Mouse (Mus musculus): ENCODE measurements at regions not wholly inside any gene's neighbourhood (a gene's known extent, or its start where the extent isn't known, plus 50 kb on each side); places are given as distances from the start of the nearest gene placed in this dataset.

- H3K9me3 ChIP-seq (ENCODE audit: control insufficient read depth, low read length): no peaks in the 10 kb centered on the region
- no peak for DNase-seq (ENCODE audit: low spot score)
- H3K4me3 ChIP-seq (ENCODE audit: low read depth, low read length): no peak overlapping the region
- 44% methylated on average over 5 of the region's 5 CpGs for WGBS
- no peak overlapping the region for H3K27ac ChIP-seq (ENCODE audit: low read depth)
- H3K27me3 ChIP-seq (replicated peaks; ENCODE audit: control insufficient read depth, insufficient read depth, low read length): no peaks in the 10 kb centered on the region
- no peak overlapping the region for H3K4me2 ChIP-seq (ENCODE audit: low read length)
- ATAC-seq (replicated peaks; ENCODE audit: low FRiP score, low TSS enrichment, low read depth): no peak
- H3K9ac ChIP-seq (ENCODE audit: low read length): no peak overlapping the region
- H3K4me1 ChIP-seq (replicated peaks; ENCODE audit: control insufficient read depth, insufficient read depth, low read length): peaks cover 5% of the 10 kb centered on the region; the same call in 1 of the 2 replicates
- no peaks in the 10 kb centered on the region for H3K36me3 ChIP-seq (ENCODE audit: control insufficient read depth, insufficient read depth, low read length)
These were observed 229.2 kb upstream of the Trib2 start for GRCm38 (mm10) chr12:16045791-16046494.

GRCm38 (mm10) chr12:16043466-16044214, 226.9 kb upstream of the Trib2 start:
- no peak overlapping the region for H3K27ac ChIP-seq (ENCODE audit: low read depth)
- ATAC-seq (replicated peaks; ENCODE audit: low FRiP score, low TSS enrichment, low read depth) (no peak), DNase-seq (ENCODE audit: low spot score) (no peak)
- 83% methylated on average over 8 of the region's 8 CpGs for WGBS
- no peak overlapping the region for H3K4me2 ChIP-seq (ENCODE audit: low read length)
- H3K9ac ChIP-seq (ENCODE audit: low read length): no peak overlapping the region
- peaks cover 5% of the 10 kb centered on the region; the same call in 1 of the 2 replicates for H3K4me1 ChIP-seq (replicated peaks; ENCODE audit: control insufficient read depth, insufficient read depth, low read length)
- no peaks in the 10 kb centered on the region for H3K27me3 ChIP-seq (replicated peaks; ENCODE audit: control insufficient read depth, insufficient read depth, low read length)
- no peaks in the 10 kb centered on the region for H3K9me3 ChIP-seq (ENCODE audit: control insufficient read depth, low read length)
- no peak overlapping the region for H3K4me3 ChIP-seq (ENCODE audit: low read depth, low read length)
- H3K36me3 ChIP-seq (ENCODE audit: control insufficient read depth, insufficient read depth, low read length): no peaks in the 10 kb centered on the region

- Histone ChIP-seq H3K27ac (ENCODE audit: low read depth) (no peak overlapping the region), H3K4me2 (ENCODE audit: low read length) (no peak overlapping the region), H3K27me3 (replicated peaks; ENCODE audit: control insufficient read depth, insufficient read depth, low read length) (no peaks in the 10 kb centered on the region), H3K4me1 (replicated peaks; ENCODE audit: control insufficient read depth, insufficient read depth, low read length) (peaks cover 5% of the 10 kb centered on the region; the same call in 1 of the 2 replicates), H3K4me3 (ENCODE audit: low read depth, low read length) (no peak overlapping the region), H3K9me3 (ENCODE audit: control insufficient read depth, low read length) (no peaks in the 10 kb centered on the region), H3K36me3 (ENCODE audit: control insufficient read depth, insufficient read depth, low read length) (no peaks in the 10 kb centered on the region), H3K9ac (ENCODE audit: low read length) (no peak overlapping the region)
- ATAC-seq (replicated peaks; ENCODE audit: low FRiP score, low TSS enrichment, low read depth) (no peak), DNase-seq (ENCODE audit: low spot score) (no peak)
- 93% methylated on average over 1 of the region's 1 CpGs for WGBS
These were observed 225.6 kb upstream of the Trib2 start for GRCm38 (mm10) chr12:16042362-16042761.

- H3K4me3 ChIP-seq (ENCODE audit: low read depth, low read length): no peak overlapping the region
- H3K27me3 ChIP-seq (replicated peaks; ENCODE audit: control insufficient read depth, insufficient read depth, low read length): no peaks in the 10 kb centered on the region
- ATAC-seq (replicated peaks; ENCODE audit: low FRiP score, low TSS enrichment, low read depth) (no peak), DNase-seq (ENCODE audit: low spot score) (no peak)
- 42% methylated on average over 4 of the region's 4 CpGs for WGBS
- no peaks in the 10 kb centered on the region for H3K4me1 ChIP-seq (replicated peaks; ENCODE audit: control insufficient read depth, insufficient read depth, low read length)
- H3K27ac ChIP-seq (ENCODE audit: low read depth): no peak overlapping the region
- H3K9ac ChIP-seq (ENCODE audit: low read length): no peak overlapping the region
- no peaks in the 10 kb centered on the region for H3K36me3 ChIP-seq (ENCODE audit: control insufficient read depth, insufficient read depth, low read length)
- no peaks in the 10 kb centered on the region for H3K9me3 ChIP-seq (ENCODE audit: control insufficient read depth, low read length)
- no peak overlapping the region for H3K4me2 ChIP-seq (ENCODE audit: low read length)
These were observed 224.4 kb upstream of the Trib2 start for GRCm38 (mm10) chr12:16041129-16041528.

GRCm38 (mm10) chr12:16035551-16035950, 218.8 kb upstream of the Trib2 start:
- 69% methylated on average over 2 of the region's 2 CpGs for WGBS
- H3K4me1 ChIP-seq (replicated peaks; ENCODE audit: control insufficient read depth, insufficient read depth, low read length): no peaks in the 10 kb centered on the region
- H3K27ac ChIP-seq (ENCODE audit: low read depth): no peak overlapping the region

GRCm38 (mm10) chr12:16034691-16035515, 218.2 kb upstream of the Trib2 start:
- no peak overlapping the region for H3K27ac ChIP-seq (ENCODE audit: low read depth)
- ATAC-seq (replicated peaks; ENCODE audit: low FRiP score, low TSS enrichment, low read depth) (no peak), DNase-seq (ENCODE audit: low spot score) (no peak)
- no peaks in the 10 kb centered on the region for H3K27me3 ChIP-seq (replicated peaks; ENCODE audit: control insufficient read depth, insufficient read depth, low read length)
- no peak overlapping the region for H3K4me2 ChIP-seq (ENCODE audit: low read length)
- no peak overlapping the region for H3K4me3 ChIP-seq (ENCODE audit: low read depth, low read length)
- H3K4me1 ChIP-seq (replicated peaks; ENCODE audit: control insufficient read depth, insufficient read depth, low read length): no peaks in the 10 kb centered on the region
- no peaks in the 10 kb centered on the region for H3K9me3 ChIP-seq (ENCODE audit: control insufficient read depth, low read length)
- no peak overlapping the region for H3K9ac ChIP-seq (ENCODE audit: low read length)
- H3K36me3 ChIP-seq (ENCODE audit: control insufficient read depth, insufficient read depth, low read length): no peaks in the 10 kb centered on the region

More at GRCm38 (mm10) chr12:16035551-16035950, 218.8 kb upstream of the Trib2 start:
- Histone ChIP-seq H3K27me3 (replicated peaks; ENCODE audit: control insufficient read depth, insufficient read depth, low read length) (no peaks in the 10 kb centered on the region), H3K9me3 (ENCODE audit: control insufficient read depth, low read length) (no peaks in the 10 kb centered on the region), H3K4me3 (ENCODE audit: low read depth, low read length) (no peak overlapping the region), H3K9ac (ENCODE audit: low read length) (no peak overlapping the region), H3K36me3 (ENCODE audit: control insufficient read depth, insufficient read depth, low read length) (no peaks in the 10 kb centered on the region), H3K4me2 (ENCODE audit: low read length) (no peak overlapping the region)
- no peak for DNase-seq (ENCODE audit: low spot score)
- ATAC-seq (replicated peaks; ENCODE audit: low FRiP score, low TSS enrichment, low read depth): no peak

GRCm38 (mm10) chr12:16026654-16027053, 209.9 kb upstream of the Trib2 start:
- WGBS: 18% methylated on average over 1 of the region's 1 CpGs
- no peak overlapping the region for H3K4me3 ChIP-seq (ENCODE audit: low read depth, low read length)

GRCm38 (mm10) chr12:16023273-16023672, 206.6 kb upstream of the Trib2 start:
- Histone ChIP-seq H3K9me3 (ENCODE audit: control insufficient read depth, low read length) (no peaks in the 10 kb centered on the region), H3K4me2 (ENCODE audit: low read length) (no peak overlapping the region), H3K27ac (ENCODE audit: low read depth) (no peak overlapping the region), H3K36me3 (ENCODE audit: control insufficient read depth, insufficient read depth, low read length) (no peaks in the 10 kb centered on the region), H3K9ac (ENCODE audit: low read length) (no peak overlapping the region), H3K4me1 (replicated peaks; ENCODE audit: control insufficient read depth, insufficient read depth, low read length) (no peaks in the 10 kb centered on the region), H3K27me3 (replicated peaks; ENCODE audit: control insufficient read depth, insufficient read depth, low read length) (no peaks in the 10 kb centered on the region), H3K4me3 (ENCODE audit: low read depth, low read length) (no peak overlapping the region)
- no peak for ATAC-seq (replicated peaks; ENCODE audit: low FRiP score, low TSS enrichment, low read depth)
- 80% methylated on average over 7 of the region's 7 CpGs for WGBS
- no peak for DNase-seq (ENCODE audit: low spot score)

More at GRCm38 (mm10) chr12:16026654-16027053, 209.9 kb upstream of the Trib2 start:
- H3K4me1 ChIP-seq (replicated peaks; ENCODE audit: control insufficient read depth, insufficient read depth, low read length): no peaks in the 10 kb centered on the region
- no peak overlapping the region for H3K9ac ChIP-seq (ENCODE audit: low read length)
- ATAC-seq (replicated peaks; ENCODE audit: low FRiP score, low TSS enrichment, low read depth): no peak
- DNase-seq (ENCODE audit: low spot score): no peak
- no peak overlapping the region for H3K4me2 ChIP-seq (ENCODE audit: low read length)
- H3K9me3 ChIP-seq (ENCODE audit: control insufficient read depth, low read length): no peaks in the 10 kb centered on the region
- no peak overlapping the region for H3K27ac ChIP-seq (ENCODE audit: low read depth)
- no peaks in the 10 kb centered on the region for H3K27me3 ChIP-seq (replicated peaks; ENCODE audit: control insufficient read depth, insufficient read depth, low read length)
- H3K36me3 ChIP-seq (ENCODE audit: control insufficient read depth, insufficient read depth, low read length): no peaks in the 10 kb centered on the region

Measured in intestine, embryonic 14.5 days (tissue).